Mouse (Mus musculus) bone marrow, adult 2 months (tissue): ENCODE results near the gene Dusp27.

ENCODE experiments used
- CTCF ChIP-seq: fragments of 200-500 bp; IDR thresholded peaks from 2 replicates; pipeline ENCODE4 v1.5.1; 2011; ENCODE audit warnings: low read length, control low read depth; ENCODE audit not compliant: control insufficient read depth, insufficient read depth
- POLR2A ChIP-seq: fragments of 200-500 bp; IDR thresholded peaks from 2 replicates; pipeline ENCODE4 v1.6.1; 2011; ENCODE audit warnings: low read depth, mild to moderate bottlenecking, control low read depth, low read length, borderline replicate concordance; ENCODE audit not compliant: control insufficient read depth

DNA sequence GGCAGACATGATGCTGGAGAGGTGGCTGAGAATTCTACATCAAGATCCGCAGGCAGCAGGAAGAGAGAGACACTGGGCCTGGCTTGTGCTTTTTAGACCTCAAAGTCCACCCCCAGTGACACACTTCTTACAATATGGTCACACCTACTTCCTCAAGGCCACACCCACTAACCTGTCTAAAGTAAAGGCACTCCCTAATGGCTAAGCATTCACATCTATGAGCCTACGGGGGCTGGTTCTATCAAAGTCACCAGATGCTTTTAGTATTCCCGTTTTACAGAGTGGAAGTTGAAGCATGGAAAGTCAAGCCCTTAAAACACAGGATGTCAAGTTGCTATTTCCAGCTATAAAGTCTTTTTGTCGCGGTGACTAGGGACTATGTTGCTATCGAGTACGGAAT is 40.3 kb upstream of the Dusp27 start:
- TF ChIP-seq CTCF (no peak), POLR2A (no peak)
